Comparison of ENCODE assay signal across 7 mouse cellular contexts in genomic region chr8:120381865-120382264, GRCm38 (mm10).
DNase-seq lines count a peak whose midpoint lies in the region; ATAC-seq lines count a peak whose summit lies in the region.

No protein-coding gene starts in this region.

- 59% methylated on average over 4 of the region's 4 CpGs for WGBS in liver, embryonic 15.5 days (ENCODE audit: insufficient replicate concordance)
- 25% methylated on average over 4 of the region's 4 CpGs for WGBS in forebrain, embryonic 13.5 days
- WGBS in limb, embryonic 12.5 days = 25% methylated on average over 4 of the region's 4 CpGs
- WGBS in stomach, embryonic 14.5 days = 64% methylated on average over 4 of the region's 4 CpGs

- no peak for DNase-seq in liver
- DNase-seq in right cerebral cortex, postnatal 10 days (ENCODE audit: low spot score in 2 of 2) = no peak
- DNase-seq in ovary, adult 18-20 months (ENCODE audit: low spot score) = no peak

- H3K27me3 ChIP-seq in liver, embryonic 15.5 days = 0 out of 2 replicates have a peak, but pooled peaks cover 3% of the 10 kb centered on the region
- H3K27me3 ChIP-seq in forebrain, embryonic 13.5 days = no peaks in the 10 kb centered on the region
- peaks cover 23% of the 10 kb centered on the region for H3K27me3 ChIP-seq in limb, embryonic 12.5 days
- no peaks in the 10 kb centered on the region for H3K27me3 ChIP-seq in stomach, embryonic 14.5 days (ENCODE audit: control insufficient read depth, insufficient read depth, low read length)

- ATAC-seq in liver, embryonic 15.5 days (ENCODE audit: insufficient read depth) = no peak
- ATAC-seq in forebrain, embryonic 13.5 days = no peak; the same call in 1 of the 2 replicates
- ATAC-seq in limb, embryonic 12.5 days (ENCODE audit: insufficient number of reproducible peaks, insufficient read depth, low FRiP score, low TSS enrichment, low read depth) = no peak
- ATAC-seq in stomach, embryonic 14.5 days (ENCODE audit: insufficient number of reproducible peaks, insufficient read depth, low FRiP score, low read depth) = no peak

- no peak overlapping the region for H3K4me2 ChIP-seq in liver, embryonic 15.5 days
- H3K4me2 ChIP-seq in forebrain, embryonic 13.5 days = no peak overlapping the region
- no peak overlapping the region for H3K4me2 ChIP-seq in limb, embryonic 12.5 days
- H3K4me2 ChIP-seq in stomach, embryonic 14.5 days (replicated peaks; ENCODE audit: low read depth, low read length) = no peak overlapping the region

- H3K36me3 ChIP-seq in liver, embryonic 15.5 days (replicated peaks) = no peaks in the 10 kb centered on the region
- no peaks in the 10 kb centered on the region for H3K36me3 ChIP-seq in forebrain, embryonic 13.5 days (ENCODE audit: poor library complexity, severe bottlenecking)
- no peaks in the 10 kb centered on the region for H3K36me3 ChIP-seq in limb, embryonic 12.5 days
- no peaks in the 10 kb centered on the region for H3K36me3 ChIP-seq in stomach, embryonic 14.5 days (ENCODE audit: control insufficient read depth, insufficient read depth, low read length)

- H3K4me3 ChIP-seq in liver, embryonic 15.5 days (replicated peaks) = no peak overlapping the region
- no peak overlapping the region for H3K4me3 ChIP-seq in forebrain, embryonic 13.5 days
- no peak overlapping the region for H3K4me3 ChIP-seq in limb, embryonic 12.5 days (replicated peaks)
- no peak overlapping the region for H3K4me3 ChIP-seq in stomach, embryonic 14.5 days (ENCODE audit: low read depth, low read length)

- no peak overlapping the region for H3K9ac ChIP-seq in liver, embryonic 15.5 days
- peak overlapping the region; percentile 45 for H3K9ac ChIP-seq in forebrain, embryonic 13.5 days
- H3K9ac ChIP-seq in limb, embryonic 12.5 days (replicated peaks) = no peak overlapping the region
- no peak overlapping the region for H3K9ac ChIP-seq in stomach, embryonic 14.5 days (replicated peaks; ENCODE audit: low read depth, low read length)

- H3K4me1 ChIP-seq in liver, embryonic 15.5 days (replicated peaks) = peaks cover 60% of the 10 kb centered on the region
- peaks cover 77% of the 10 kb centered on the region for H3K4me1 ChIP-seq in forebrain, embryonic 13.5 days
- H3K4me1 ChIP-seq in limb, embryonic 12.5 days (replicated peaks) = peaks cover 74% of the 10 kb centered on the region
- peaks cover 32% of the 10 kb centered on the region for H3K4me1 ChIP-seq in stomach, embryonic 14.5 days (ENCODE audit: control insufficient read depth, insufficient read depth, low read length)

- H3K27ac ChIP-seq in liver, embryonic 15.5 days (replicated peaks) = peak overlapping the region; percentile 42; the same call in 1 of the 2 replicates
- peak overlapping the region; percentile 89 for H3K27ac ChIP-seq in forebrain, embryonic 13.5 days
- H3K27ac ChIP-seq in limb, embryonic 12.5 days = 0 out of 2 replicates have a peak overlapping the region, but pooled peaks have one; percentile 19
- H3K27ac ChIP-seq in stomach, embryonic 14.5 days (ENCODE audit: low read length) = peak overlapping the region; percentile 58

- H3K9me3 ChIP-seq in liver, embryonic 15.5 days (replicated peaks) = no peaks in the 10 kb centered on the region
- H3K9me3 ChIP-seq in forebrain, embryonic 13.5 days (replicated peaks) = peaks cover 5% of the 10 kb centered on the region; the same call in 1 of the 2 replicates
- peaks cover 4% of the 10 kb centered on the region; the same call in 1 of the 2 replicates for H3K9me3 ChIP-seq in limb, embryonic 12.5 days
- no peaks in the 10 kb centered on the region for H3K9me3 ChIP-seq in stomach, embryonic 14.5 days (ENCODE audit: control insufficient read depth, low read depth, low read length)

Comparison
In these comparisons a context has a peak if more than half of its experiments do, and no peak if none do; other contexts are left out.
1. H3K27ac ChIP-seq: peak in every context shown above with its lines; median percentile 89 in forebrain, embryonic 13.5 days; 58 in stomach, embryonic 14.5 days; 42 in liver, embryonic 15.5 days; 19 in limb, embryonic 12.5 days.